Mouse (Mus musculus): ENCODE results near the gene Lst1.
A peak's percentile ranks its signal among the peaks of the same experiment; 100 is the strongest.

- no peak for TF ChIP-seq CTCF (IDR thresholded peaks at IDR 0.05; ENCODE audit: borderline replicate concordance, insufficient read depth, low read length)
- peak; percentile 68 for TF ChIP-seq POLR2A (IDR thresholded peaks at IDR 0.05; ENCODE audit: low read depth, low read length)
These were observed 46.7 kb upstream of the Lst1 start for GRCm38 (mm10) chr17:35234903-35235302.

Measured in embryonic fibroblast, embryonic 13.5 days (primary cell).